ENCODE assay signal across 28 mouse cellular contexts in genomic region chr11:7238546-7238945, GRCm38 (mm10). TPM values are rescaled to one million over a fixed set of nuclear protein-coding genes. Genes with fewer than 3 reads are reported as not detected.
DNase-seq lines count a peak whose midpoint lies in the region; ATAC-seq and TF ChIP-seq lines count a peak whose summit lies in the region.
"Had no signal": no experiment of that assay in that cellular context is flagged by ENCODE, and none has a peak within 500 bp of the region (broad histone marks: within the 10 kb centered on the region; RNA-seq: fewer than 3 reads in every experiment).

No protein-coding gene starts in this region.

- no peak for TF ChIP-seq CTCF in heart, adult 2 months (IDR thresholded peaks at IDR 0.05)

- peak; percentile 58 for DNase-seq in heart, embryonic 10.5 days (ENCODE audit: low spot score)
- no peak for DNase-seq in heart, adult 8-10 months (ENCODE audit: low spot score)
- no peak for DNase-seq in heart, adult 2 months
- DNase-seq in hindbrain, embryonic 10.5 days (ENCODE audit: low spot score) = no peak
- no peak for DNase-seq in c-Kit-positive CD71-positive TER-119-positive erythroid progenitor cells, embryonic 14.5 days (ENCODE audit: low spot score)
- DNase-seq: cerebellum, adult 11-12 months; cerebellum, adult 9-10 months; cerebellum, postnatal 25 days; gastrocnemius, postnatal 10 days; kidney, adult 8-10 months had no signal

- intact Hi-C loops in heart, adult 2 months (cut with DNase I) = no loop called here

- H3K27ac ChIP-seq in heart, embryonic 10.5 days = peak overlapping the region; percentile 56
- peak overlapping the region; percentile 29 to 62; a peak in 3 of 4 replicates for H3K27ac ChIP-seq in heart, embryonic 14.5 days (replicated peaks in 1 of 2; ENCODE audit: control insufficient read depth in 1 of 2, insufficient read depth in 1 of 2, low read depth in 2 of 2, low read length in 2 of 2)
- H3K27ac ChIP-seq in heart, adult 2 months = no peak overlapping the region
- H3K27ac ChIP-seq in hindbrain, embryonic 10.5 days = 0 out of 2 replicates have a peak overlapping the region, but pooled peaks have one; percentile 4
- H3K27ac ChIP-seq in hindbrain, embryonic 13.5 days = no peak overlapping the region
- H3K27ac ChIP-seq: embryonic facial prominence, embryonic 13.5 days; forebrain, embryonic 12.5 days had no signal

- H3K36me3 ChIP-seq in heart, embryonic 10.5 days = no peaks in the 10 kb centered on the region
- H3K36me3 ChIP-seq in heart, embryonic 14.5 days (ENCODE audit: control insufficient read depth, insufficient read depth, low read length) = no peaks in the 10 kb centered on the region
- no peaks in the 10 kb centered on the region for H3K36me3 ChIP-seq in heart, adult 2 months (ENCODE audit: control insufficient read depth, insufficient read depth, low read length)
- H3K36me3 ChIP-seq in hindbrain, embryonic 10.5 days = no peaks in the 10 kb centered on the region
- no peaks in the 10 kb centered on the region for H3K36me3 ChIP-seq in hindbrain, embryonic 13.5 days
- no peaks in the 10 kb centered on the region for H3K36me3 ChIP-seq in myocyte (ENCODE audit: control insufficient read depth, insufficient read depth)
- H3K36me3 ChIP-seq: embryonic facial prominence, embryonic 13.5 days; forebrain, embryonic 12.5 days had no signal

- H3K4me3 ChIP-seq in heart, embryonic 10.5 days = no peak overlapping the region
- H3K4me3 ChIP-seq in heart, embryonic 14.5 days (ENCODE audit: control insufficient read depth in 1 of 2, insufficient read depth in 1 of 2, low read depth in 1 of 2, low read length in 2 of 2) = no peak overlapping the region
- no peak overlapping the region for H3K4me3 ChIP-seq in heart, adult 2 months
- no peak overlapping the region for H3K4me3 ChIP-seq in hindbrain, embryonic 10.5 days
- no peak overlapping the region for H3K4me3 ChIP-seq in hindbrain, embryonic 13.5 days
- no peak overlapping the region for H3K4me3 ChIP-seq in myocyte
- H3K4me3 ChIP-seq: embryonic facial prominence, embryonic 13.5 days; forebrain, embryonic 12.5 days had no signal

- no peak for ATAC-seq in heart, embryonic 14.5 days (ENCODE audit: insufficient number of reproducible peaks, insufficient read depth, low FRiP score, low read depth)
- no peak for ATAC-seq in hindbrain, embryonic 13.5 days (ENCODE audit: low FRiP score)
- ATAC-seq: forebrain, embryonic 16.5 days; hindbrain, embryonic 16.5 days; inflammation-experienced regulatory T-cells, adult 6 months; intestine, postnatal 0 days had no signal

- H3K4me2 ChIP-seq in heart, embryonic 14.5 days (ENCODE audit: low read length) = no peak overlapping the region
- H3K4me2 ChIP-seq in hindbrain, embryonic 13.5 days = no peak overlapping the region
- peak overlapping the region; percentile 47 for H3K4me2 ChIP-seq in myocyte (ENCODE audit: low read depth)
- H3K4me2 ChIP-seq: embryonic facial prominence, embryonic 13.5 days; forebrain, embryonic 12.5 days had no signal

- no peaks in the 10 kb centered on the region for H3K79me2 ChIP-seq in heart, adult 2 months (replicated peaks; ENCODE audit: control insufficient read depth, insufficient read depth, low read length)
- no peaks in the 10 kb centered on the region for H3K79me2 ChIP-seq in myocyte (ENCODE audit: control insufficient read depth, insufficient read depth)

- no peaks in the 10 kb centered on the region for H3K9me3 ChIP-seq in heart, embryonic 10.5 days
- H3K9me3 ChIP-seq in heart, embryonic 14.5 days (ENCODE audit: control insufficient read depth, low read length) = no peaks in the 10 kb centered on the region
- no peaks in the 10 kb centered on the region for H3K9me3 ChIP-seq in hindbrain, embryonic 10.5 days
- no peaks in the 10 kb centered on the region for H3K9me3 ChIP-seq in hindbrain, embryonic 13.5 days
- H3K9me3 ChIP-seq: embryonic facial prominence, embryonic 13.5 days; forebrain, embryonic 12.5 days had no signal

- H3K27me3 ChIP-seq in heart, embryonic 10.5 days (ENCODE audit: insufficient read depth, poor library complexity, severe bottlenecking) = no peaks in the 10 kb centered on the region
- H3K27me3 ChIP-seq in heart, embryonic 14.5 days (ENCODE audit: control insufficient read depth, insufficient read depth, low read length) = no peaks in the 10 kb centered on the region
- no peaks in the 10 kb centered on the region for H3K27me3 ChIP-seq in heart, adult 2 months (ENCODE audit: control insufficient read depth, insufficient read depth, low read length)
- no peaks in the 10 kb centered on the region for H3K27me3 ChIP-seq in hindbrain, embryonic 10.5 days (ENCODE audit: insufficient read depth, poor library complexity, severe bottlenecking)
- no peaks in the 10 kb centered on the region for H3K27me3 ChIP-seq in hindbrain, embryonic 13.5 days
- H3K27me3 ChIP-seq in myocyte (ENCODE audit: control insufficient read depth, insufficient read depth, insufficient read length) = no peaks in the 10 kb centered on the region
- H3K27me3 ChIP-seq: embryonic facial prominence, embryonic 13.5 days; forebrain, embryonic 12.5 days had no signal

- H3ac ChIP-seq in myocyte (ENCODE audit: control insufficient read depth, insufficient read length) = no peak overlapping the region

- peaks cover 6% of the 10 kb centered on the region; the same call in 1 of the 2 replicates for H3K4me1 ChIP-seq in heart, embryonic 10.5 days
- peaks cover 5 to 6% of the 10 kb centered on the region in 2 experiments; a peak in 2 of 4 replicates for H3K4me1 ChIP-seq in heart, embryonic 14.5 days (ENCODE audit: control insufficient read depth in 2 of 2, insufficient read depth in 2 of 2, low read length in 2 of 2)
- H3K4me1 ChIP-seq in heart, adult 2 months (ENCODE audit: control insufficient read depth, insufficient read depth, low read length) = peaks cover 3% of the 10 kb centered on the region; the same call in 1 of the 2 replicates
- peaks cover 16% of the 10 kb centered on the region; the same call in 1 of the 2 replicates for H3K4me1 ChIP-seq in hindbrain, embryonic 10.5 days (replicated peaks)
- no peaks in the 10 kb centered on the region for H3K4me1 ChIP-seq in hindbrain, embryonic 13.5 days (replicated peaks)
- H3K4me1 ChIP-seq: forebrain, embryonic 12.5 days had no signal

- TF ChIP-seq EP300 in heart, adult 2 months (IDR thresholded peaks at IDR 0.05; ENCODE audit: insufficient read depth, low read depth, low read length) = no peak

- 83% methylated on average over 6 of the region's 6 CpGs for WGBS in heart, embryonic 10.5 days
- WGBS in heart, embryonic 14.5 days = 82% methylated on average over 6 of the region's 6 CpGs
- WGBS in heart, adult 2 months = 77% methylated on average over 6 of the region's 6 CpGs
- 91% methylated on average over 6 of the region's 6 CpGs for WGBS in hindbrain, embryonic 10.5 days
- WGBS in hindbrain, embryonic 13.5 days = 92% methylated on average over 6 of the region's 6 CpGs

- H3K9ac ChIP-seq in heart, embryonic 14.5 days (ENCODE audit: low read length) = no peak overlapping the region
- H3K9ac ChIP-seq in heart, adult 2 months (ENCODE audit: low read depth, low read length) = no peak overlapping the region
- no peak overlapping the region for H3K9ac ChIP-seq in hindbrain, embryonic 13.5 days
- H3K9ac ChIP-seq: embryonic facial prominence, embryonic 13.5 days; forebrain, embryonic 12.5 days had no signal

- no peak for TF ChIP-seq POLR2A in heart, adult 2 months (IDR thresholded peaks at IDR 0.05; ENCODE audit: insufficient read depth, low read depth, low read length)
- no peak for TF ChIP-seq POLR2A in myocyte (IDR thresholded peaks at IDR 0.05; ENCODE audit: insufficient read length, low read depth)

TF ChIP-seq in myocyte, 11 proteins besides CTCF, POLR2A, EP300 and RAD21 (continues in another document):
- TF ChIP-seq POLR2AphosphoS2 (IDR thresholded peaks at IDR 0.05; ENCODE audit: insufficient read length, low read depth) = no peak
- TF ChIP-seq TCF3 (IDR thresholded peaks at IDR 0.05; ENCODE audit: insufficient read length, low read depth) = no peak
- TF ChIP-seq CEBPB (IDR thresholded peaks at IDR 0.05; ENCODE audit: insufficient read depth, poor library complexity, severe bottlenecking) = no peak
- no peak for TF ChIP-seq USF1 (IDR thresholded peaks at IDR 0.05; ENCODE audit: low read depth)
- no peak for TF ChIP-seq TCF12 (IDR thresholded peaks at IDR 0.05; ENCODE audit: insufficient read depth, poor library complexity, severe bottlenecking)
- no peak for TF ChIP-seq REST (IDR thresholded peaks at IDR 0.05; ENCODE audit: insufficient read depth, insufficient read length)
- TF ChIP-seq MYOD1 (IDR thresholded peaks at IDR 0.05; ENCODE audit: control insufficient read depth in 1 of 3, insufficient read length in 2 of 3, low read depth in 2 of 3) = no peak

RNA-seq across cellular contexts. Expression of gene Igfbp3, which starts 24.8 kb away (rescaled TPM):
- 15.7 and 25.9 TPM in 2 replicates for polyA plus RNA-seq in heart, embryonic 10.5 days (2016; fragmentation: Nextera tagmentation; extraction: Ambion mirVana)
- 10 to 100 TPM; 19.5 to 46.4 (median 24.3) TPM for total RNA-seq in heart, adult 8-10 months (2022)
- 42.1 and 54.0 TPM in 2 replicates for polyA plus RNA-seq in heart, embryonic 14.5 days (2014; fragmentation: Nextera tagmentation; extraction: Ambion mirVana)
- 10 to 100 TPM; 32.2 to 40.4 TPM for total RNA-seq in heart, adult 2 months (2021)
- polyA plus RNA-seq in heart, adult 2 months (2012; rRNA removed) = 20.8 and 31.0 TPM in 2 replicates
- polyA plus RNA-seq in hindbrain, embryonic 10.5 days (2016; fragmentation: Nextera tagmentation; extraction: Ambion mirVana) = 12.5 and 13.0 TPM in 2 replicates
- 13.8 and 14.1 TPM in 2 replicates for polyA plus RNA-seq in hindbrain, embryonic 13.5 days (2015; fragmentation: Nextera tagmentation; extraction: Ambion mirVana)
- 2.2 TPM for polyA plus RNA-seq in myocyte (2012; fragmentation: generic; extraction: Trizol)
- total RNA-seq: MEL had no signal
- polyA plus RNA-seq: inflammation-experienced regulatory T-cells, adult 6 months had no signal

RNA-seq across cellular contexts. Expression of gene Igfbp1, which starts 41.0 kb away (rescaled TPM):
- polyA plus RNA-seq in heart, embryonic 10.5 days (2016; fragmentation: Nextera tagmentation; extraction: Ambion mirVana) = 0.15 and 4.3 TPM in 2 replicates
- total RNA-seq in heart, adult 8-10 months (2022) = not detected
- polyA plus RNA-seq in heart, embryonic 14.5 days (2014; fragmentation: Nextera tagmentation; extraction: Ambion mirVana) = not detected in 2 replicates
- total RNA-seq in heart, adult 2 months (2021) = not detected
- not detected in 2 replicates for polyA plus RNA-seq in heart, adult 2 months (2012; rRNA removed)
- 0.16 TPM in 1 of 2 replicates, not detected in the other for polyA plus RNA-seq in hindbrain, embryonic 10.5 days (2016; fragmentation: Nextera tagmentation; extraction: Ambion mirVana)
- 0.10 TPM in 1 of 2 replicates, not detected in the other for polyA plus RNA-seq in hindbrain, embryonic 13.5 days (2015; fragmentation: Nextera tagmentation; extraction: Ambion mirVana)
- polyA plus RNA-seq in myocyte (2012; fragmentation: generic; extraction: Trizol) = not detected
- total RNA-seq: MEL had no signal
- polyA plus RNA-seq: C2C12; forebrain, embryonic 12.5 days; inflammation-experienced regulatory T-cells, adult 6 months had no signal

RNA-seq across cellular contexts. Expression of gene Gm11985, which starts 50.2 kb away (rescaled TPM):
- 0.21 TPM in 1 of 2 replicates, not detected in the other for polyA plus RNA-seq in heart, embryonic 10.5 days (2016; fragmentation: Nextera tagmentation; extraction: Ambion mirVana)
- total RNA-seq in heart, adult 8-10 months (2022) = not detected
- not detected in 2 replicates for polyA plus RNA-seq in heart, embryonic 14.5 days (2014; fragmentation: Nextera tagmentation; extraction: Ambion mirVana)
- not detected for total RNA-seq in heart, adult 2 months (2021)
- not detected in 2 replicates for polyA plus RNA-seq in heart, adult 2 months (2012; rRNA removed)
- not detected in 2 replicates for polyA plus RNA-seq in hindbrain, embryonic 10.5 days (2016; fragmentation: Nextera tagmentation; extraction: Ambion mirVana)
- polyA plus RNA-seq in hindbrain, embryonic 13.5 days (2015; fragmentation: Nextera tagmentation; extraction: Ambion mirVana) = not detected in 2 replicates
- polyA plus RNA-seq in myocyte (2012; fragmentation: generic; extraction: Trizol) = not detected
- total RNA-seq: adrenal gland, postnatal 10 days; adrenal gland, postnatal 4 days; gastrocnemius, postnatal 10 days; gastrocnemius, postnatal 4 days; MEL had no signal
- polyA plus RNA-seq: brain, embryonic 14.5 days; C2C12; cortical plate, adult 2 months; embryonic facial prominence, embryonic 13.5 days; forebrain, embryonic 12.5 days; forebrain, embryonic 16.5 days; frontal cortex, adult 2 months; hindbrain, embryonic 11.5 days; hindbrain, embryonic 16.5 days; inflammation-experienced regulatory T-cells, adult 6 months; intestine, postnatal 0 days had no signal

Comparison
In these comparisons a context has a peak if more than half of its experiments do, and no peak if none do; other contexts are left out.
1. H3K27ac ChIP-seq: peak in heart, embryonic 10.5 days (single experiment), heart, embryonic 14.5 days (2 of 2) and hindbrain, embryonic 10.5 days (single experiment); none in heart, adult 2 months (single experiment) and hindbrain, embryonic 13.5 days (single experiment).